Mouse (Mus musculus): ENCODE measurements at regions not wholly inside any gene's neighbourhood (a gene's known extent, or its start where the extent isn't known, plus 50 kb on each side); places are given as distances from the start of the nearest gene placed in this dataset.

GRCm38 (mm10) chr13:3477997-3478728 lies 59.7 kb upstream of the Gdi2 start:
- peak; percentile 98 for ATAC-seq (ENCODE audit: low FRiP score)
- WGBS: 2% methylated on average over 41 of the region's 45 CpGs
- Histone ChIP-seq H3K9ac (ENCODE audit: low read length) (peak overlapping the region; percentile 70), H3K27me3 (ENCODE audit: control insufficient read depth, insufficient read depth, low read length) (no peaks in the 10 kb centered on the region), H3K9me3 (ENCODE audit: control insufficient read depth, low read length) (no peaks in the 10 kb centered on the region), H3K4me3 (ENCODE audit: low read depth, low read length) (peak overlapping the region; percentile 64), H3K36me3 (ENCODE audit: control insufficient read depth, insufficient read depth, low read length) (no peaks in the 10 kb centered on the region), H3K4me2 (peak overlapping the region; percentile 75), H3K27ac (ENCODE audit: low read depth, low read length) (no peak overlapping the region), H3K4me1 (ENCODE audit: control insufficient read depth, insufficient read depth, low read length) (peaks cover 5% of the 10 kb centered on the region; the same call in 1 of the 2 replicates)
- DNase-seq (ENCODE audit: low spot score, missing footprints): peak; percentile 98
